Mouse (Mus musculus) lung, adult 2 months (tissue): ENCODE data around the gene Derl2. TPM values are rescaled to one million over a fixed set of nuclear protein-coding genes. Genes with fewer than 3 reads are reported as not detected.

ENCODE experiments used
- DNase-seq: peaks from one replicate; pipeline ENCODE4 v3.0.0; 2022
- H3K4me1 ChIP-seq: fragments of 200-500 bp; 2 replicates; pipeline ENCODE4 v1.6.1; 2011; ENCODE audit warnings: low read length; ENCODE audit not compliant: control insufficient read depth, insufficient read depth
- H3K4me3 ChIP-seq: fragments of 200-500 bp; replicated peaks from 2 replicates; pipeline ENCODE3; 2011; ENCODE audit warnings: low read depth, mild to moderate bottlenecking, control low read depth, low read length; ENCODE audit errors: extremely low read depth
- CTCF ChIP-seq: fragments of 200-500 bp; IDR thresholded peaks from 2 replicates; pipeline ENCODE4 v1.5.1; 2011; ENCODE audit warnings: mild to moderate bottlenecking, low read length, control low read depth; ENCODE audit not compliant: insufficient read depth
- POLR2A ChIP-seq: fragments of 200-500 bp; IDR thresholded peaks from 2 replicates; pipeline ENCODE4 v1.6.1; 2011; ENCODE audit warnings: low read depth, mild to moderate bottlenecking, control low read depth, low read length, borderline replicate concordance; ENCODE audit errors: extremely low read depth
- WGBS: fragments of 180-500 bp; shearing (Covaris S2); methylation state at CpG from one replicate; pipeline ENCODE4 v1.1.7; 2018; 5-methylcytosine and 5-hydroxymethylcytosine counted together
- polyA plus RNA-seq: library from polyadenylated mRNA; depleted of rRNA; stranded (reverse); fragments of >200 nt; gene quantifications from 2 replicates; pipeline ENCODE4 v1.2.3, GENCODE M21; 2012; rRNA removed

Derl2 gene
- polyA plus RNA-seq, result 9.0 and 15.5 TPM in 2 replicates

DNA sequence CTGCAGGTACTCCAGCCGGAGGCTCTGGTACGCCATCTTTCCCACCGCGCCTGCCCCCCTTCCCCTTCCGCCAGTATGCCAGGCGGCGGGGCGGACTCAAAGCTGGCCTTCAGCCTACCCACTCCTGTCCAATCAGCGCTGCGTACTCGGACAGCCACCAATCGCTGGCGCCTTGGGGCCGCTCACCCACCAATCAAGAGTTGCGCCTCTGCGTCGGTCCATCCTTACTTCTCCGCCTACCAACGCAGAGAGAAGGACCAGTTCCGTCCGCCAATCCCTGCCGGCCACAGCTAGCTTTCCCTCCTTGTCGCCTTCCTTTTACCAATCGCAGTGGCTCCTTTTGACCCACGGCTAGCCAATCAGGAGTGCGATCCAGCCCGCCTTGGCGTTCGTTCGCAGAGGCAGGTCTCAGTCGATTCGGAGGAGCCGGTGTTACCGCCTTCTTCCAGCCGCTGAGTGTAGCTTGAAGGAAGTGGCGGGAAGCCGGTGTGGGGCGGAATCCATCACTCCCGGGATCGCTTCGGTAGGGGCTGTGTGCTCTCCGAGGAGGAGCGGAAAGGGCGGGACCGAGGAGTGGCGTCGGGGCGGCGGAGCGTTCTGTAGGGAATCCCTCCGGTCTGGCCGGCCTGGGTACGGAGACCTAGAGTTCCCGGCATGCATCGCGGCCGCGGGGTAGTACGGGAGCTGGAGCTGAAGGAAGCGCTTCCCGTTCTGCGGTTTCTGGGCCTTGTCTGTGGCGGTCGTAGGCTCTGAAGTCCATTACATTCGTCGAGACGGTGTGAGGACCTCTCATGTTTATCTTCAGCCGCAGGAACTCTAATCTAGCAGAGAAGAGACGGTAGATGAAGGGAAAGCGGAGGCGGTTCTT is at the start of gene Derl2, which contains the start of gene Mis12:
Gene Derl2, minus strand, starts transcription at position 641 of the 868 bp plus-strand sequence.
Gene Mis12, plus strand, starts transcription at position 411 of the 868 bp plus-strand sequence.
- H3K4me3 ChIP-seq, result peak within 1 kb of the TSS; percentile 93
- peak; percentile 96 for DNase-seq
- WGBS, result under 1% methylated on average over 71 of the region's 71 CpGs
- peaks cover 17% of the 10 kb centered on the region for H3K4me1 ChIP-seq
- TF ChIP-seq CTCF (no peak), POLR2A (peak; percentile 72; the same call in 1 of the 2 replicates)

DNA sequence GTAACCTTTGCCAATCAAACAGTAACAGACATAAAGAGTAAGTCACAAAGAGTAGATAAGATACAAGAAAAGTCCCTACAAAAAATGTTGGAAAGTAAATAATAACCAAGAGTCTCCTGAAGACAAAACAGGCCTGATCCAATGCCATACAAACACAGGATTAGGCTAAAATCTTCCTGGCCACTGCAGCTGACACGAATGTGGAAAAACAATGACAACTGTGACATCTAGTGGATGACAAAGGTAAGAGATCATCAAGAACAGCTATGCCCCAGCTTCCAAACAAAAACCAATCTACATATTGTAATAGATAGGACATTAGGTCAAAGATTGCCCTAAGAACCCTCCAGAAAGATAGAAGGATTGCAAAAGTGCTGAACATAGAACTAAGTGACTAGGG is 32.9 kb upstream of the Derl2 start:
- H3K4me3 ChIP-seq, result no peak overlapping the region
- TF ChIP-seq CTCF (no peak), POLR2A (no peak)
- 0% methylated on average over 1 of the region's 1 CpGs for WGBS
- no peaks in the 10 kb centered on the region for H3K4me1 ChIP-seq
- no peak for DNase-seq

DNA sequence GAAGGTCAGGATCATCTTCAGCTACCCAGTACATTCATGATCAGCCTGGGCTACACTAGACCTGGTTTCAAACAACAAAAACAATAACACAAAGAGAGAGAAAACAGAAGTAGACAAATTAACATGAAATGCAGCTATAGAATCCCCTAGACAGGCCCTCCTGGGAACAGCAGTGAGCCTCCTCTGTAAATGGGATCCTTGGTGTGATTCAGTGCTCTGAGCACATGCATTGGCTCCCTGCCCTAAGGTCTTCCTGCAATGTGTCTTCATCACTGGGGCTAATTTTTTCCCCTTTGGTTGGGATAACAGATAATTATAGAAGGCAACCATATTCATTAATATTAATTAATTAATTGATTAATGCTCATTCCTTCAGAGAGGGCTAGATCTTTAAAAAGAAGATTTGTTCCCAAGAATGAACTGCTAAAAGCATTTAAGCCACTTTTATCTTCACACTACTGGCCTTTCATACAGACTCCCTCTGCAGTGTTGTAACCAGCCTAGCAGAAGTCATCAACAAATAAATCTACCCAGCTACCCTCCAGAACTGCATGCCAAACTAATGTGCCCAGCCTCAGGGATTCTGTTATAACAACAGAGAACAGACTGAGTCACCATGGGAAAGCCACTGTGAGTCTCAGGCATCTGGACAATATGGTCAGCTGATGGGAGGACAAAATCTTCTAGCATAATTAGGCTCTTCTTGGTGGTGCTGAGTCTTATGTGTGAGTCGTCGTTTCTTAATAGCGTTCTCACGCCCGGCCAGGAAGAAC is 20.1 kb upstream of the Derl2 start:
- DNase-seq, result no peak
- no peak overlapping the region for H3K4me3 ChIP-seq
- 96% methylated on average over 5 of the region's 5 CpGs for WGBS
- H3K4me1 ChIP-seq, result no peaks in the 10 kb centered on the region
- TF ChIP-seq CTCF (no peak), POLR2A (no peak)

DNA sequence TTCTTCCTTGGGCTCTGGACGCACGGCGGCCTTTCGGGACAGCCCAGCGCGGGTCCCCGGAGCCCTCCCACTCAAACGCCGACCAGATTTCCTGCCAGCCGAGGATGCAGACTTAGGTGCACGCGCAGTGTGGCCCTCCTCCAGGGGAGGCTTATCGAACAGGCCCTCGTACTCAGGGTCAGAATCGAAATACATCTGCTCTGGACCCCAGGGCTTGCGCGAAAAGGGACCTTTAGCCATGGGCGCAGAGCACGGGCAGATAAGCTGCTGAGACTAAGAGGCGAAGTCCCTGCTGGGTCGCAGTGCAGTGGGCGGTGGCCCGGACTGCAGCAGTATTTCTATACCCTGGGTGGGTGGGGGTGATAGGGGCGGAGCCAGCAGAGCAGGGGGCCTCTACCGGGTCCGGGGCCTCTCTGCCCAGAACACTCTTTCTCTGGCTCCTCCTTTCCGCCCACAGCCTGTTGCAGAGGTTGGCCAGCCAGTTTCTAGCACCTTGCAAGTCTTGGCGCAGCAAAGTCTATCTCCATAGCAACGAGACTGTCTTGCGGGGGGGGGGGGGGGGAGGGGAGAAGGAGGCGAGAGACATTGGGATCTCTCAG is 13.6 kb upstream of the Derl2 start, which contains the start of gene 6330403K07Rik:
Gene 6330403K07Rik, minus strand, starts transcription at position 351 of the 599 bp plus-strand sequence.
- Histone ChIP-seq H3K4me1 (no peaks in the 10 kb centered on the region; the same call in 1 of the 2 replicates), H3K4me3 (peak within 1 kb of the TSS; percentile 51)
- WGBS, result 3% methylated on average over 30 of the region's 31 CpGs
- no peak for DNase-seq
- no peak for TF ChIP-seq CTCF

DNA sequence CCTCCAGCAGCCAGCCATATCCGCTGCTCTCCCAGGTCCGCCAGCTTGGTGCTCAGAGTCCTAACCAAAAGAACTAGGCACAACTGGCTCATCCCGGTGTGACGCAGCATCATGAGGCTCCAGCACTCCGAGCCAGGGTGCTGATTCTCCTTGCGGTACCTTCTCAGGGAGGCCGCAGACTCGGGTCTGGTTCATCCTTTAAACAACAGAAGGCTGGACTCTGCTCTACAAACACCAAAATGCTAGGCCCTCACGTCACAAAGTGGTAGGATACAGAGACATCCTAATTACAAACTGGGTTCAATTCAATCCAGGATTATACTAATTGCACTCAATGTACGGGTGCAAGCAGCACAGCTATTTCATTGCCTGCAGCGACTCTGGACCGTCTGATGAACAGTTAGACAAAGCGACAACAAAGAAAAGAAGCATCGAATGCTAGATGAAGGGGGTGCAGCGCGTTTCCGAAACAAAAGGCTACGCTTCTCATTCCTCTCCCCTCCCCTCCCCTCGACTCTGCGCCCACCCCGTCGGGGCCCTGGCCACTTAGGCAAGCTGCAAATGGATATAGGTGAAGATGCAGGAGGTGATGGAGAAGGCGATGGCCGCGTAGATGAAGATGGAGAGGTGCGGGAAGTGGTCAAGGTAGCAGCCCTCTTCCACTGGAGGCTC is 13.0 kb upstream of the Derl2 start:
- H3K4me1 ChIP-seq, result no peaks in the 10 kb centered on the region; the same call in 1 of the 2 replicates
- 16% methylated on average over 26 of the region's 26 CpGs for WGBS
- DNase-seq, result no peak
- no peak overlapping the region for H3K4me3 ChIP-seq
- TF ChIP-seq POLR2A, result no peak
- no peak for TF ChIP-seq CTCF

DNA sequence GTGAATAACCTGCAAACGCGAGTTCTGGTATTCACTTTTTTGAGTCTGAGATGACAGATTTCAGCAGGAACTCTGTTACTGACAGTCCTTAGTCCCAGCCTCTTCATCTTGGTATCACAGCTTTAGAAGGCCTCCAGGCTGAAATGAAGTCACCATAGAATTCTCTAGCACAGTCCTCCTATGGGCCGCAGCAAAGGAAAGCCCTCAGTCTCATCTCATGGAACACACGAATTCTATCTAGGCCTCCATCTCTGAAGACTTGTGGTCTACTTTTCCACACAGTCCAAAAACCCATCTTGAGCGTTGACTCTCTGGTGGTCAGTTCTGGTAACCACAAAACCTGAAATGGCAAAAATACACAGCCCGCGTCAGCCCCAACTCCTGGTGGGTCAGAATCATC is 12.4 kb upstream of the Derl2 start:
- no peaks in the 10 kb centered on the region; the same call in 1 of the 2 replicates for H3K4me1 ChIP-seq
- DNase-seq, result no peak
- 69% methylated on average over 7 of the region's 7 CpGs for WGBS
- TF ChIP-seq CTCF, result no peak
- H3K4me3 ChIP-seq, result no peak overlapping the region

- no peak for TF ChIP-seq POLR2A
- no peak for TF ChIP-seq CTCF
- 77% methylated on average over 3 of the region's 3 CpGs for WGBS
Measured at GRCm38 (mm10) chr11:71029403-71030118, 9.9 kb upstream of the Derl2 start.

GRCm38 (mm10) chr11:71028280-71028679 is 8.6 kb upstream of the Derl2 start:
- WGBS, result 57% methylated on average over 3 of the region's 3 CpGs
- Histone ChIP-seq H3K4me3 (no peak overlapping the region), H3K4me1 (no peaks in the 10 kb centered on the region; the same call in 1 of the 2 replicates)
- TF ChIP-seq POLR2A (no peak), CTCF (no peak)
- no peak for DNase-seq

More at GRCm38 (mm10) chr11:71029403-71030118, 9.9 kb upstream of the Derl2 start:
- Histone ChIP-seq H3K4me1 (no peaks in the 10 kb centered on the region; the same call in 1 of the 2 replicates), H3K4me3 (no peak overlapping the region)
- no peak for DNase-seq

- H3K4me1 ChIP-seq, result peaks cover 17% of the 10 kb centered on the region
- peak overlapping the region; percentile 93 for H3K4me3 ChIP-seq
- no peak for DNase-seq
- TF ChIP-seq CTCF, result no peak
- TF ChIP-seq POLR2A, result no peak
- WGBS, result 3% methylated on average over 28 of the region's 28 CpGs
Measured at GRCm38 (mm10) chr11:71018416-71019200, 1.0 kb downstream of the Derl2 start.
